Mouse (Mus musculus): ENCODE results near the gene Iqcb1. TPM values are rescaled to one million over a fixed set of nuclear protein-coding genes. Genes with fewer than 3 reads are reported as not detected.

The Iqcb1 gene
- total and polyA plus RNA-seq, 3 experiments, result 41.0 to 47.7 (median 46.4) TPM

DNA sequence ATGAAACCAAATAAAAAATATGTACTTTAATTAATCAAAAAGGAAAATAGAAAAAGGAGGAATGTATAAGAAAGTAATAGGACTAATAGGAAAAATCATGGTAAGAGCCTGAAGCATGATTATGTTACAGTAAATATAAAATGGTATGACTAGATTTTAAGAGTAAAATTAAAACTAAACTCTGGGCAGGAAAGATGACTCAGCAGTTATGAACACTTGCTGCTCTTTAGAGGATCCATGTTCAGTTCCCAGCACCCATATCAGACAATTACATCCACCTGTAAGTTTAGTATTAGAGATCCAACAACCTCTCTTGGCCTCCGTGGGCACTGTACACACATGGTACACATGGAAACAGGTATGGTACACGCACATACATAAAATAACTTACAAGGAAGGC is 41.3 kb downstream of the Iqcb1 start:
- peak; percentile 90 for TF ChIP-seq MAFK (IDR thresholded peaks at IDR 0.05; ENCODE audit: insufficient replicate concordance, low read length)
- no peak for TF ChIP-seq ETS1 (conservative IDR thresholded peaks at IDR 0.05; ENCODE audit: low read depth, low read length)
- dilution Hi-C loops (cut with MboI; ENCODE audit: extremely low pct_ligation_motif_present, extremely low pct_unique_long_range_greater_than_20kb, low sequenced_read_pairs) (no loop called here), in situ Hi-C loops (cut with MboI; ENCODE audit: low pct_ligation_motif_present, low pct_unique_long_range_greater_than_20kb, low sequenced_read_pairs) (no loop called here)
- H3K4me3 ChIP-seq (replicated peaks in 1 of 3; ENCODE audit: low read depth in 2 of 3, low read length in 2 of 3, poor library complexity in 1 of 3), result no peak overlapping the region
- DNase-seq (ENCODE audit: extremely low read depth), result no peak
- H3K4me1 ChIP-seq (ENCODE audit: control insufficient read depth in 1 of 2, insufficient read depth in 2 of 2), result peaks cover 6 to 18% of the 10 kb centered on the region in 2 experiments; a peak in 3 of 4 replicates
- H3K36me3 ChIP-seq (replicated peaks in 1 of 2; ENCODE audit: control insufficient read depth in 1 of 2, insufficient read depth in 1 of 2, low read length in 1 of 2), result peaks cover 33 to 66% of the 10 kb centered on the region in 2 experiments
- peaks cover 20% of the 10 kb centered on the region for H3K79me2 ChIP-seq (replicated peaks; ENCODE audit: control insufficient read depth, extremely low read depth, insufficient read depth, poor library complexity, severe bottlenecking)
- no peaks in the 10 kb centered on the region for H3K9me3 ChIP-seq (replicated peaks; ENCODE audit: low read length)
- no peaks in the 10 kb centered on the region for H3K27me3 ChIP-seq (replicated peaks)
- no peak overlapping the region for H3K4me2 ChIP-seq (ENCODE audit: insufficient read depth, low read depth, poor library complexity, severe bottlenecking)
- no peak overlapping the region for H3K9ac ChIP-seq (ENCODE audit: insufficient read depth, low read depth)
- H3K27ac ChIP-seq (ENCODE audit: insufficient read depth, low read depth), result no peak overlapping the region

DNA sequence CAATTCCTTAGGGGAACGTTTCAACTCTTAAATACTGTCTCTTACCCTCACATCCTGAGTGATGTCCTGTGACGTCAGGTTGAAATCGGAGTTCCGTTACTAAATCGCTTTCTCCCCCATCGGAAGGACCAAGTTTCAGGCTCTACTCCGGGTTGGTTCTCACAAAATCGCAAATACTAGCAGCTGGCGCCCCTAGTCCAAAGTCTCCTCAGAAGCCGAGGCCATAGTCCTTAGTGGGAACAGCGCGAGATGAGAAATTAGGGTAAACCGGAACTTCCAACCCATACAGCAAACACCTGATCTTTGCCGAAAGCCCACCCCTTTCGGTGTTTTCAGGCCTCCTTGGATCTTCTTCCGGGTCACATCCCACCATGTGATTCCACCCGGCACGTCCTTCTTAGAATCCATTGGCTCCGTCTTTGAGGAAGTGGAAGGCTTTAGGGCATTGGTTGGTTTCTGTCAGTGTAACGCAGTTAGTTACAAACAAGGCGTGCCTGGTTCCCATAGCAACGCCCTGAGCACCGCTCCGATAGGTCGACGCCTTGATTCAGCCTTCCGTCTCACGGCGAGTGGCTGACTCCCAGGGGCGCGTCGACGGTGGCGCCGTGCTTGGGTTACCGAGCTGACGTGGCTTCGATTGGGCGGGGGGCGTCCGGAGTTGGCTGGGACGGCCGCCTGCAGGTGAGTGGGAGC is 46.5 kb downstream of the Iqcb1 start, which contains the start of the genes Eaf2 and Golgb1:
Gene Eaf2, minus strand, starts transcription at position 421 of the 693 bp plus-strand sequence.
Gene Golgb1, plus strand, starts transcription at position 558 of the 693 bp plus-strand sequence.
- H3K9me3 ChIP-seq (replicated peaks; ENCODE audit: low read length), result no peaks in the 10 kb centered on the region
- dilution Hi-C loops (cut with MboI; ENCODE audit: extremely low pct_ligation_motif_present, extremely low pct_unique_long_range_greater_than_20kb, low sequenced_read_pairs), result no loop called here
- peak; percentile 100 for DNase-seq (ENCODE audit: extremely low read depth)
- H3K4me3 ChIP-seq (replicated peaks in 1 of 3; ENCODE audit: low read depth in 2 of 3, low read length in 2 of 3, poor library complexity in 1 of 3), result peak within 1 kb of the TSS; percentile 88 to 96 (median 95)
- H3K36me3 ChIP-seq (replicated peaks in 1 of 2; ENCODE audit: control insufficient read depth in 1 of 2, insufficient read depth in 1 of 2, low read length in 1 of 2), result peaks cover 14 to 29% of the 10 kb centered on the region in 2 experiments
- H3K27ac ChIP-seq (ENCODE audit: insufficient read depth, low read depth), result peak within 1 kb of the TSS; percentile 62
- H3K4me2 ChIP-seq (ENCODE audit: insufficient read depth, low read depth, poor library complexity, severe bottlenecking), result peak within 1 kb of the TSS; percentile 100
- H3K79me2 ChIP-seq (replicated peaks; ENCODE audit: control insufficient read depth, extremely low read depth, insufficient read depth, poor library complexity, severe bottlenecking), result peaks cover 53% of the 10 kb centered on the region
- H3K27me3 ChIP-seq (replicated peaks), result no peaks in the 10 kb centered on the region
- H3K9ac ChIP-seq (ENCODE audit: insufficient read depth, low read depth), result peak within 1 kb of the TSS; percentile 80
- in situ Hi-C loops (cut with MboI; ENCODE audit: low pct_ligation_motif_present, low pct_unique_long_range_greater_than_20kb, low sequenced_read_pairs), result no loop called here
- H3K4me1 ChIP-seq (ENCODE audit: control insufficient read depth in 1 of 2, insufficient read depth in 2 of 2), result peaks cover 6 to 33% of the 10 kb centered on the region in 2 experiments; a peak in 3 of 4 replicates
- TF ChIP-seq TBP (conservative IDR thresholded peaks at IDR 0.05; ENCODE audit: low read depth, low read length), result peak; percentile 91
- peak; percentile 62 for TF ChIP-seq BHLHE40 (IDR thresholded peaks at IDR 0.05; ENCODE audit: low read depth, low read length)
- no peak for TF ChIP-seq CHD1 (IDR thresholded peaks at IDR 0.05; ENCODE audit: low read depth, low read length)
- peak; percentile 97 for TF ChIP-seq KAT2A (IDR thresholded peaks at IDR 0.05; ENCODE audit: insufficient replicate concordance, low read length)
- peak; percentile 96 for TF ChIP-seq USF2 (conservative IDR thresholded peaks at IDR 0.05; ENCODE audit: low read depth, low read length)
- no peak for TF ChIP-seq RCOR1 (conservative IDR thresholded peaks at IDR 0.05; ENCODE audit: low read depth, low read length)
- TF ChIP-seq MYC (IDR thresholded peaks at IDR 0.05; ENCODE audit: low read depth, low read length), result peak; percentile 98
- TF ChIP-seq MAZ (IDR thresholded peaks at IDR 0.05; ENCODE audit: low read depth, low read length), result peak; percentile 8; the same call in 1 of the 2 replicates
- peak; percentile 73; the same call in 1 of the 2 replicates for TF ChIP-seq ETS1 (conservative IDR thresholded peaks at IDR 0.05; ENCODE audit: low read depth, low read length)
- TF ChIP-seq TCF12 (IDR thresholded peaks at IDR 0.05; ENCODE audit: low read depth, low read length), result peak; percentile 79
- peak; percentile 99 for TF ChIP-seq MAX (IDR thresholded peaks at IDR 0.05; ENCODE audit: low read length)
- TF ChIP-seq POLR2A (IDR thresholded peaks at IDR 0.05; ENCODE audit: low read depth, low read length), result peak; percentile 81
- TF ChIP-seq NELFE (IDR thresholded peaks at IDR 0.05; ENCODE audit: low read depth, low read length), result peak; percentile 69; the same call in 1 of the 2 replicates
- TF ChIP-seq ZNF384 (IDR thresholded peaks at IDR 0.05; ENCODE audit: low read depth, low read length), result no peak
- no peak for TF ChIP-seq PAX5 (IDR thresholded peaks at IDR 0.05; ENCODE audit: low read length)
- no peak for TF ChIP-seq UBTF (IDR thresholded peaks at IDR 0.05; ENCODE audit: low read depth, low read length)
- peak; percentile 78 for TF ChIP-seq ZMIZ1 (IDR thresholded peaks at IDR 0.05; ENCODE audit: low read depth, low read length)
- peak; percentile 77; the same call in 1 of the 2 replicates for TF ChIP-seq MEF2A (IDR thresholded peaks at IDR 0.05; ENCODE audit: borderline replicate concordance, low read depth, low read length)
- TF ChIP-seq GABPA (IDR thresholded peaks at IDR 0.05; ENCODE audit: insufficient replicate concordance, low read depth, low read length), result peak; percentile 48; the same call in 1 of the 2 replicates
- peak; percentile 64 for TF ChIP-seq NRF1 (IDR thresholded peaks at IDR 0.05; ENCODE audit: low read depth, low read length)
- no peak; the same call in 1 of the 2 replicates for TF ChIP-seq JUN (IDR thresholded peaks at IDR 0.05; ENCODE audit: insufficient read depth, low read depth, low read length)
- TF ChIP-seq E2F4 (IDR thresholded peaks at IDR 0.05; ENCODE audit: insufficient replicate concordance, low read depth, low read length), result no peak; the same call in 1 of the 2 replicates
- peak; percentile 99 for TF ChIP-seq MXI1 (IDR thresholded peaks at IDR 0.05; ENCODE audit: low read depth, low read length)
- TF ChIP-seq USF1 (IDR thresholded peaks at IDR 0.05; ENCODE audit: low read depth, low read length), result peak; percentile 99
- peak; percentile 97 for TF ChIP-seq HCFC1 (IDR thresholded peaks at IDR 0.05; ENCODE audit: low read depth, low read length)
- TF ChIP-seq POLR2AphosphoS2 (IDR thresholded peaks at IDR 0.05; ENCODE audit: low read depth, low read length), result peak; percentile 68; the same call in 1 of the 2 replicates
- peak; percentile 74; the same call in 1 of the 2 replicates for TF ChIP-seq IRF4 (IDR thresholded peaks at IDR 0.05; ENCODE audit: low read depth, low read length)
- TF ChIP-seq RAD21 (IDR thresholded peaks at IDR 0.05; ENCODE audit: low read depth, low read length), result no peak
- peak; percentile 100 for TF ChIP-seq SIN3A (IDR thresholded peaks at IDR 0.05; ENCODE audit: low read length)

All from CH12.LX (cell line).